Mouse (Mus musculus): ENCODE results near the gene Gm10160. TPM values are rescaled to one million over a fixed set of nuclear protein-coding genes. Genes with fewer than 3 reads are reported as not detected.

The Gm10160 gene
- total RNA-seq (2021) = not detected in 2 replicates
- long read RNA-seq = 0 reads

DNA sequence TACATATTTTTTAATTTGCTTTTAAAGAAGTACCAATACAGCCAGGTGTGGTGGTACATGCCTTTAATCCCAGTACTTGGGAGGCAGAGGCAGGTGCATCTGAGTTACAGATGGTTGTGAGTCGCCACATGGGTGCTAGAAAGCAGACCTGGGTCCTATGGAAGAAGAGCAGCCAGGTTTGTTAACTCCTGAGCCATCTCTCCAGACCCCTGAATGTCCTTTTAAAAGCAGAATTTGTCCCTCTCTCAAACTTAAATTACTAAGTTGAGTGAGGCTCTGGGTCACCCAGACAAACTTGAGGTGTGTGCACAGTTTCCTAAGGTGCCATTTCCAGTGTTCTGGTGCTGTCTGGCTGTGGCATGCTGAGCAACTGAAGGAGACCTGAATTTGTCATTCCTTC lies at the start of gene Gm10160:
Gene Gm10160 (minus strand): TSS at position 101 of the 400 bp plus-strand sequence.
- no peak for DNase-seq

DNA sequence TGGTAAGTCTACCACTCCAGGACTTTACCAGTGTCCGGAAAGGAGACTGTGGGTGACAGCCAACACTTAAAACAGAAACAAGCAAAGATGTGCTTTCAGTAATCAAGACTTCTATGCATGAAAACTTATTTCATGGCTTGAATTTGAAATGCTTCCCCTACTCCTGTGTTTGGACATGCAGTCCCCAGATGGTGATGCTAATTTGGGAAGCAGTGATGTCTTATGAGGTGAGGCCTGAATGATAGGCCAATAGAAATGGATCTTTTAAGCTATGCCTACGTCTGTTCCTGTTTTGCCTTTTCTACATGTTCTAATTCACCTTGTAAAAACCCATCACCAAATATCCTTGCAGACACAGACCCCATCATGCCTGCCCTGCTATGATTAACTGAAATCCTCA lies 49.3 kb upstream of the Gm10160 start:
- no peak for DNase-seq

DNA sequence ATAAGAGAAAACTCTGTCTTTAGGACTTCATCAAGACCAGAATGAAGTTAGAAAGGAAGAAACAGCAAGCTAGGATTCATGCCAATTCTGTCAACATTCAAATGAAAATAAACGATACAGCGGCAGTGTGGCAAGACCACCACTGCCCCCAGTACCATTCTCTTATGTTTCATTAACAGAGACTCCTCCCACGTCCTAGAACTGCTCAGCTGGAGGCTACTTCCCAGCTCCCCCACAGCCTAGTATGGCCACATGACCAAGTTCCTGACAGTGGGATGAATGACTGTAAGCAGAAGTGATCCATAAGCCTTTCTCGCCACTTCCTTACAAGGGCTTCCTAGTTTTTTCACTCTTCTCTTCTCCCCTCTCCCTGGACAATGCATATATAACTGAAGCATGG lies 48.5 kb upstream of the Gm10160 start:
- DNase-seq = no peak

DNA sequence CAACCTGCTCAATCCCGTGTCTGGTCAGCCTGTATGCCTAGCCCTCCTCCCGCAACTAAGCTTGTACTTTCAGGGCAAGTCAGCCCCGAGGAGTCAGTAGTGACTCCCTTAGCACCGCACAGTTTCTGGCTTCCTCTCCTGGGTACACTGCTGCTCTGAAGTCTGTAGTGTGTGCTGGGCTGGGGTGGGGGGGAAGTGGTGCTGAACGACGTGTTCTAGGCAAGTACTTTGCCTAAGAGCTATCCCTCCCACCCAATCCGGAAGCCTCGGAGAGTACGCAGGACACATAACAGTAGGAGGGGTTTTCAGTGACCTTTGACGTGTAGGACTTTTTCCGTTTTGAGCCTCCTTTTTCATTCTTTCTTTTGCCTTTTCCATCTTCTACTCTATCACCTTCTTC lies 43.8 kb upstream of the Gm10160 start:
- DNase-seq = no peak

DNA sequence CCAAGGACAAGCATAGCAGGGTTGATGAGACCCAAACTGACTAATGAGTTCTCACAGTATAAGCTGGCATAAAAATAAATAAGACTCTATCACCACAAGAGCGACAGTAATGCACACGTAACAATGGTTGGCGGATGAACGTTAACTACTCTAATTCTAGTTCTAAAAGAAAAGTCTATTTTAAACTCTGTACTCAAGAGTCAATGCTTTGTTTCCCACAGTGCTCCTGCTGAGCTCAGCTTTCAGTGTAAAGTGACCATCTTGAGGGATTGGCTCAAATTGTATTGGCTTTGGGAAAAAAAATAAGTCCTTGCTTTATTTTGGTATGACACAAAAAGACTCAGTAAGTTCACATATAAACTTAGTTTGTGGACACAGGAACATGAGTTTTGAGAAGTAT lies 29.5 kb upstream of the Gm10160 start:
- no peak for DNase-seq

- DNase-seq = peak; percentile 81
Measured at GRCm38 (mm10) chr7:81881600-81881999, 26.0 kb upstream of the Gm10160 start.

GRCm38 (mm10) chr7:81880797-81881196 lies 25.2 kb upstream of the Gm10160 start:
- DNase-seq = no peak

GRCm38 (mm10) chr7:81880286-81880685 lies 24.7 kb upstream of the Gm10160 start:
- DNase-seq = no peak

DNA sequence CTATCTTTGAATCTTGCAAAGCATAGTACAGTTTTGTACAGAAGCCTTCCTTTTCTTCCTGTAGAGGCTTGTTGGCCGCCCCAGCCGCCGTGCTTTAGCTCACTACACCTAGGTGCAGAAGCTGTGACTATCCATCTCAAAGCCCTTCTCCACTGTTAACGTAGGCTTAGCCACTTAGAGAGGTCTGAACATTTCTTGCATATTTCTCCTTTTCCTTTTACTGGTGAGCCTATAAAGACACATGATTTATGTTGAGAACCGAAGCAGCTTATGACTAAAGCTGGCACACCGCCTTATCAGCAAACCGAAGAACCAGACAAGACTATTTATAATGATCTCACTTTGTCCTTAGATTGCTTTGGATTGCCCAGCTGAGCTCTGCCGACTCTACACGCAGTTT lies 19.8 kb upstream of the Gm10160 start:
- DNase-seq = peak; percentile 44

GRCm38 (mm10) chr7:81874636-81875035 lies 19.0 kb upstream of the Gm10160 start:
- DNase-seq = no peak

- DNase-seq = no peak
Measured at GRCm38 (mm10) chr7:81873807-81874206, 18.2 kb upstream of the Gm10160 start.

- DNase-seq = no peak
Measured at GRCm38 (mm10) chr7:81872493-81873013, 17.0 kb upstream of the Gm10160 start.

DNA sequence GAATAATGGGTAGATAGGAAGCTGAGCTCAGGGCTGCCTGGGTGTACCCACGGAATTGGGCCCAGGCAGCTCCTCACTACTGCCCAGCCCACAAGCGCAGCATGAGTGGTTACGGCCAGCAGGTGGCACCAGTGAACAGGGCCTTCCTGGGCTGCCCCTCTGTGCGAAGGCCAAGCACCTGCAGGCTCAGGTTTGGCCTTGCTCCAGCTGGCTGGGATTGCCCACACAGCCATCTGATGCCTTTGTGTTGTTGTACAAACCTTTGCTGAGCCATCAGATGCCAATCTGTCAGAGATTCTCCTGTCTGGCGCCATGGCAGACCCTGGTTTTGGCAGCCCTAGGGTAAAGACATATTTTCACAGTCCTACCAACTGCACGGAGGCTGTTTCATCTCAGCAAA lies 12.6 kb upstream of the Gm10160 start:
- peak; percentile 84 for DNase-seq

DNA sequence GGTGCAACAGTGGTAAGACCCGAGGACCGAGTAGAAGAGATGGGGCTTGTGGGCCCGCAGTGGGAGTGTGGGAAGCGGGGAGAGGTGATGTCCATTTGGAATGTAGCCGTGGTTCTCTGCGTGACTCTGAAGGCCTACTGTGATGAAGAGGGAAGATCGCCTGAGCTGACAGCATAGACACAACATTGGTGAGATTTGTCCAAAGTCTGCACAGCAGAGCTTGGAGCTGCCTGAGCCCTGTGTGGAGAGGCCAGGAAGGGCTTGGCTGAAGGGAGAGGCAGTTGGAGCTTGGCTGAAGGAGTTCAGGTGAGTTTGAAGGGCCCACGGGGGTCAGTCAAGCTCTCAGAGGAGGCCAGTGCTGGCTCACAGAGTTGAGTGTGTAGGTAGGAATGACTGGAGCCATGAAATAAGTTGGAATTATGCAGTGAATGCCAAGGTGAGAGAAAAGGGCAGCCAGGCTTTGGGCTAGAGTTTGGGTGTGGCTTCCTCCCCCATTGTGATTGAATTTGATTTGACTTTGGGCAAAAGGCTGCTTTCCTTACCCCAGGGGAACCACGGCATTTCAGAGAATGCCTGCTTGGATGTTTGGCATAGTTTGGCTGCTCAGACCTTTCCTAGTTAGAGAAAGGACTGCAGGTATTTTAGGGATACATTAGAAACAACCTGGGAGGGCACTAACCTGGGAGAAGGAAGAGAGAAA lies 11.8 kb upstream of the Gm10160 start:
- no peak for DNase-seq

DNA sequence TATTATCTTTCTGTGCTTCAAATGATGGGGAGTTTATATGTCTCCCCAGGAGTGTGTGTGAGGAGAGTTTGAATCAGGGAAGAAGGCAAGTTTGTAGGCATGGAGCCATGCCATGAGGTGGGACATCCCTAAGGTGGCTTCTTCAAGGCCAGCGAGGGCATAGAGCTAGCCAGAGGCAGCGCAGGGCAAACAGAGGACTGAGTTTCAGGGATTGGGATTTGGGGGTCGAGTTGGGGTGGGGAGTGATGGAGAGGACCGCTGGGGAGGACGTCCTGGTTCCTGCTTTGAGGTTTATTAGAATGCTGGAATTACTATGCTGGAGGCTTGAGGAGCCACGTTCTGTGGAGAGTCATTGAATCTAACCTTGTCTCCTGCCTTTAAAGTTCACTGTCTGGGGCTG lies 10.3 kb upstream of the Gm10160 start:
- no peak for DNase-seq

GRCm38 (mm10) chr7:81864552-81864951 lies 9.0 kb upstream of the Gm10160 start:
- DNase-seq = no peak

GRCm38 (mm10) chr7:81862587-81863583 lies 7.3 kb upstream of the Gm10160 start:
- DNase-seq = no peak

GRCm38 (mm10) chr7:81861921-81862320 lies 6.3 kb upstream of the Gm10160 start:
- no peak for DNase-seq

- DNase-seq = no peak
Measured at GRCm38 (mm10) chr7:81861461-81861860, 5.9 kb upstream of the Gm10160 start.

DNA sequence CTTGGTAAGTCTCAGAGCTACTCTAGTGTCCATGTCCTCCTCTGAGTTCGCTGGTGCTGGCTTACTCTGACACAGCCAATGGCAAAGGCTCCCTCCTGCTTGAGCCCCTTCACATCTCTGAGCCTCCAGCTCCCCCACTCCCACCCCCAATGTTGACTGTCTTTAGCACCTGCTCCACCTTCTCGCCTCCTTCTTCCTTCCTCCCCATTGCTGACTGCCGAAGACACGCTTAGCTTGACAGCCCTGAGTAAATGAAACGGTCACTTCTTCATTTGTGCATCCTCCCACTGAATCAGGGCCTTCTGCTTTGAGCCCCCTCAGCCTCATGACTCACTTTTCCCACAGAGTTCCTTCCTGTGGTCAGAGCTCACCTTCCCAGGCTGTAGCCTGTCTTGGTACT lies 5.4 kb upstream of the Gm10160 start:
- DNase-seq = no peak

GRCm38 (mm10) chr7:81860071-81860470 lies 4.5 kb upstream of the Gm10160 start:
- DNase-seq = no peak

DNA sequence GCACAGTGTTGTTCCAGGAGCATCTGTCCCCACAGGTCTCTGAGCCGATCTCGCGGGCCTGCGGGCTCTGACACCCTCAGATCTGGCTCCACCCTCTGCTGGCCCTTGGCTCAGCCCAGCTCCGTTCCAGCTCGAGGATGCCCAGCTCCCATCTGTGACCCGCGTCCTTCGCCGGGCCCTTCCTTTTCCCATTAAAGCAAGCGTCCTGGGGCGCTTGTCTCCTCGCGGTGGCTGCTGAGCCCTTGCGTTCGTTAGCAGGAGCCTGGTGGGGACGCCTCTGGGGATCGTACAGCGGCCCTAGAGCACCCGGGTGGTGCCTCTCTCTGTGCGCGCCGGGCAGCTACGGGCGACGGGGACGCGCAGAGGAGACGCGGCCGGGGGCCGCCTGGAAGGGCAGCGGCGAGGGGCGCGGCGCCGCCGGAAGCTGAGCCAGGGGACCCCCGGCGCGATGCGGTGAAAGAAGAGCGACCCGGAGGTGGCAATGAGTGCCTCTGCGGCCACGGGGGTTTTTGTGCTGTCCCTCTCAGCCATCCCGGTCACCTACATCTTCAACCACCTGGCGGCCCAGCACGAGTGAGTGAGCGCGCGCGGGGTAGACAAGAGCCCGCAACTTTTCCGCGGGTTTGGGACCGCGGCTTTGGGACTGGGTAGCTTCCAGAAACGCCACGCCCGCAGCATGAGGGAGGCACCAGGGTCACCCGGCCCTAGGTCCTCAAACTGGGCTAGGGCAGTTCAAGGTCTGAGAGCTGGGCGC lies 3.6 kb upstream of the Gm10160 start, which contains the start of gene Tm6sf1:
Gene Tm6sf1 (plus strand): TSS at position 34 of the 754 bp plus-strand sequence.
- DNase-seq = peak; percentile 40

Measured in adrenal gland, postnatal 25 days (tissue).